Mouse (Mus musculus): ENCODE data around the gene Gm14180. TPM values are rescaled to one million over a fixed set of nuclear protein-coding genes. Genes with fewer than 3 reads are reported as not detected.
"Not testable (repeated sequence)": the region's sequence is repeated elsewhere in the genome, so short reads cannot be mapped to it uniquely, and the experiment has no call there.

The Gm14180 gene
- total RNA-seq (2018; cell fraction: chromatin; rRNA removed), result not detected
- total RNA-seq (2018; cell fraction: cytosol; rRNA removed), result not detected
- total RNA-seq (2018; cell fraction: nucleus; rRNA removed), result not detected
- polyA plus RNA-seq (2018), result not detected in 3 replicates

GRCm38 (mm10) chr11:99734190-99734589 is at the start of gene Gm14180:
TSS of gene Gm14180 (minus strand) at chr11:99734290.
- no peak within 1 kb of the TSS for H3K27ac ChIP-seq
- H3K79me2 ChIP-seq (ENCODE audit: inconsistent target), result no peaks in the 10 kb centered on the region
- no peak within 1 kb of the TSS for H3K4me3 ChIP-seq (ENCODE audit: inconsistent target)
- WGBS (ENCODE audit: missing documents), result 66% methylated on average over 2 of the region's 2 CpGs
- no peaks in the 10 kb centered on the region for H3K36me3 ChIP-seq (ENCODE audit: inconsistent target)

- H3K79me2 ChIP-seq (ENCODE audit: inconsistent target), result no peaks in the 10 kb centered on the region
- H3K36me3 ChIP-seq (ENCODE audit: inconsistent target), result no peaks in the 10 kb centered on the region
- no peak within 1 kb of the TSS for H3K4me3 ChIP-seq (ENCODE audit: inconsistent target)
- H3K27ac ChIP-seq, result no peak within 1 kb of the TSS
- WGBS (ENCODE audit: missing documents), result 96% methylated on average over 2 of the region's 2 CpGs
Measured at GRCm38 (mm10) chr11:99780604-99781003, 46.5 kb upstream of the Gm14180 start, which contains the start of gene Krtap4-8. TSS of gene Krtap4-8 (minus strand) at chr11:99780704.

- Histone ChIP-seq H3K79me2 (ENCODE audit: inconsistent target) (no peaks in the 10 kb centered on the region), H3K4me3 (ENCODE audit: inconsistent target) (no peak overlapping the region), H3K27ac (no peak overlapping the region), H3K36me3 (ENCODE audit: inconsistent target) (no peaks in the 10 kb centered on the region)
- 67% methylated on average over 7 of the region's 7 CpGs for WGBS (ENCODE audit: missing documents)
Measured at GRCm38 (mm10) chr11:99778401-99778800, 44.3 kb upstream of the Gm14180 start.

GRCm38 (mm10) chr11:99772813-99773212 is 38.7 kb upstream of the Gm14180 start, which contains the start of gene Gm11595:
TSS of gene Gm11595 (minus strand) at chr11:99772913.
- not testable (repeated sequence) for H3K79me2 ChIP-seq (ENCODE audit: inconsistent target); H3K27ac ChIP-seq; H3K36me3 ChIP-seq (ENCODE audit: inconsistent target); H3K4me3 ChIP-seq (ENCODE audit: inconsistent target)

GRCm38 (mm10) chr11:99768410-99768809 is 34.3 kb upstream of the Gm14180 start:
- H3K36me3 ChIP-seq (ENCODE audit: inconsistent target), result no peaks in the 10 kb centered on the region
- no peak overlapping the region for H3K4me3 ChIP-seq (ENCODE audit: inconsistent target)
- WGBS (ENCODE audit: missing documents), result 82% methylated on average over 2 of the region's 2 CpGs
- no peak overlapping the region for H3K27ac ChIP-seq
- H3K79me2 ChIP-seq (ENCODE audit: inconsistent target), result no peaks in the 10 kb centered on the region

GRCm38 (mm10) chr11:99758877-99759276 is 24.8 kb upstream of the Gm14180 start:
- WGBS (ENCODE audit: missing documents), result 92% methylated on average over 1 of the region's 1 CpGs
- no peaks in the 10 kb centered on the region for H3K79me2 ChIP-seq (ENCODE audit: inconsistent target)
- no peaks in the 10 kb centered on the region for H3K36me3 ChIP-seq (ENCODE audit: inconsistent target)
- no peak overlapping the region for H3K27ac ChIP-seq
- H3K4me3 ChIP-seq (ENCODE audit: inconsistent target), result no peak overlapping the region

- Histone ChIP-seq H3K4me3 (ENCODE audit: inconsistent target) (no peak overlapping the region), H3K36me3 (ENCODE audit: inconsistent target) (no peaks in the 10 kb centered on the region), H3K27ac (no peak overlapping the region), H3K79me2 (ENCODE audit: inconsistent target) (no peaks in the 10 kb centered on the region)
- WGBS (ENCODE audit: missing documents), result 81% methylated on average over 3 of the region's 3 CpGs
Measured at GRCm38 (mm10) chr11:99743985-99744384, 9.9 kb upstream of the Gm14180 start.

- Histone ChIP-seq H3K4me3 (ENCODE audit: inconsistent target) (no peak overlapping the region), H3K79me2 (ENCODE audit: inconsistent target) (no peaks in the 10 kb centered on the region), H3K36me3 (ENCODE audit: inconsistent target) (no peaks in the 10 kb centered on the region), H3K27ac (no peak overlapping the region)
- 81% methylated on average over 2 of the region's 2 CpGs for WGBS (ENCODE audit: missing documents)
Measured at GRCm38 (mm10) chr11:99724061-99724460, 10.0 kb downstream of the Gm14180 start.

GRCm38 (mm10) chr11:99718759-99719158 is 15.3 kb downstream of the Gm14180 start:
- H3K27ac ChIP-seq, result no peak overlapping the region
- WGBS (ENCODE audit: missing documents), result 80% methylated on average over 1 of the region's 1 CpGs
- H3K4me3 ChIP-seq (ENCODE audit: inconsistent target), result no peak overlapping the region
- H3K79me2 ChIP-seq (ENCODE audit: inconsistent target), result no peaks in the 10 kb centered on the region
- H3K36me3 ChIP-seq (ENCODE audit: inconsistent target), result no peaks in the 10 kb centered on the region

GRCm38 (mm10) chr11:99690463-99690862 is 43.6 kb downstream of the Gm14180 start, which contains the start of gene Gm14190:
TSS of gene Gm14190 (minus strand) at chr11:99690740.
- Histone ChIP-seq H3K36me3 (ENCODE audit: inconsistent target) (no peaks in the 10 kb centered on the region), H3K4me3 (ENCODE audit: inconsistent target) (no peak within 1 kb of the TSS), H3K27ac (no peak within 1 kb of the TSS), H3K79me2 (ENCODE audit: inconsistent target) (no peaks in the 10 kb centered on the region)
- 94% methylated on average over 1 of the region's 1 CpGs for WGBS (ENCODE audit: missing documents)

GRCm38 (mm10) chr11:99685235-99685634 is 48.9 kb downstream of the Gm14180 start:
- H3K4me3 ChIP-seq (ENCODE audit: inconsistent target); H3K36me3 ChIP-seq (ENCODE audit: inconsistent target); H3K79me2 ChIP-seq (ENCODE audit: inconsistent target); H3K27ac ChIP-seq: not testable (repeated sequence)
- WGBS (ENCODE audit: missing documents), result 91% methylated on average over 1 of the region's 1 CpGs

Other genes with a start within 250 kb of the Gm14180 start
- not detected in 3 replicates for gene Krt23, start 241.2 kb downstream of the Gm14180 start, polyA plus RNA-seq (2018)
- not detected in 3 replicates for gene Krt39, start 213.0 kb downstream of the Gm14180 start, polyA plus RNA-seq (2018)
- gene Krt40, start 191.1 kb downstream of the Gm14180 start, polyA plus RNA-seq (2018), result not detected in 3 replicates
- not detected in 3 replicates for gene Krtap3-3, start 183.4 kb downstream of the Gm14180 start, polyA plus RNA-seq (2018)
- not detected in 3 replicates for gene Krtap3-2, start 177.4 kb downstream of the Gm14180 start, polyA plus RNA-seq (2018)
- not detected in 3 replicates for gene Gm11939, start 174.8 kb downstream of the Gm14180 start, polyA plus RNA-seq (2018)
- not detected in 3 replicates for gene Krtap3-1, start 167.7 kb downstream of the Gm14180 start, polyA plus RNA-seq (2018)
- gene Krtap1-5, start 153.3 kb downstream of the Gm14180 start, polyA plus RNA-seq (2018), result not detected in 3 replicates
- gene Krtap1-4, start 150.6 kb downstream of the Gm14180 start, polyA plus RNA-seq (2018), result not detected in 3 replicates
- not detected in 3 replicates for gene Krtap1-3, start 143.0 kb downstream of the Gm14180 start, polyA plus RNA-seq (2018)
- not detected in 3 replicates for gene Krtap9-3, start 136.2 kb downstream of the Gm14180 start, polyA plus RNA-seq (2018)
- gene Gm11938, start 131.0 kb downstream of the Gm14180 start, polyA plus RNA-seq (2018), result not detected in 3 replicates
- gene Gm11937, start 124.1 kb downstream of the Gm14180 start, polyA plus RNA-seq (2018), result not detected in 3 replicates
- gene Krtap2-4, start 119.4 kb downstream of the Gm14180 start, polyA plus RNA-seq (2018), result not detected in 3 replicates
- not detected in 3 replicates for gene Gm11562, start 113.9 kb downstream of the Gm14180 start, polyA plus RNA-seq (2018)
- not detected in 3 replicates for gene Krtap4-1, start 106.1 kb downstream of the Gm14180 start, polyA plus RNA-seq (2018)
- gene Krtap4-2, start 99.2 kb downstream of the Gm14180 start, polyA plus RNA-seq (2018), result not detected in 3 replicates
- gene Krtap4-7, start 90.2 kb downstream of the Gm14180 start, polyA plus RNA-seq (2018), result not detected in 3 replicates
- gene Gm11555, start 84.1 kb downstream of the Gm14180 start, polyA plus RNA-seq (2018), result not detected in 3 replicates
- not detected in 3 replicates for gene Gm11563, start 75.3 kb downstream of the Gm14180 start, polyA plus RNA-seq (2018)
- gene Krtap4-6, start 68.3 kb downstream of the Gm14180 start, polyA plus RNA-seq (2018), result not detected in 3 replicates
- not detected in 3 replicates for gene Gm14190, start 43.5 kb downstream of the Gm14180 start, polyA plus RNA-seq (2018)
- gene Gm11595, start 38.6 kb upstream of the Gm14180 start, polyA plus RNA-seq (2018), result not detected in 3 replicates
- gene Krtap4-8, start 46.4 kb upstream of the Gm14180 start, polyA plus RNA-seq (2018), result not detected in 3 replicates
- not detected in 3 replicates for gene Krtap4-9, start 50.9 kb upstream of the Gm14180 start, polyA plus RNA-seq (2018)
- gene Gm11596, start 59.2 kb upstream of the Gm14180 start, polyA plus RNA-seq (2018), result not detected in 3 replicates
- gene Gm11569, start 64.6 kb upstream of the Gm14180 start, polyA plus RNA-seq (2018), result not detected in 3 replicates
- not detected in 3 replicates for gene Gm11554, start 70.2 kb upstream of the Gm14180 start, polyA plus RNA-seq (2018)
- gene Krtap4-13, start 75.6 kb upstream of the Gm14180 start, polyA plus RNA-seq (2018), result not detected in 3 replicates
- gene Gm11564, start 81.4 kb upstream of the Gm14180 start, polyA plus RNA-seq (2018), result not detected in 3 replicates
- gene 2300003K06Rik, start 103.8 kb upstream of the Gm14180 start, polyA plus RNA-seq (2018), result not detected in 3 replicates
- gene Krtap4-16, start 117.3 kb upstream of the Gm14180 start, polyA plus RNA-seq (2018), result not detected in 3 replicates
- not detected in 3 replicates for gene Gm11568, start 123.6 kb upstream of the Gm14180 start, polyA plus RNA-seq (2018)
- gene Gm11559, start 130.2 kb upstream of the Gm14180 start, polyA plus RNA-seq (2018), result not detected in 3 replicates
- gene Krtap9-1, start 139.1 kb upstream of the Gm14180 start, polyA plus RNA-seq (2018), result not detected in 3 replicates
- gene Gm11567, start 144.9 kb upstream of the Gm14180 start, polyA plus RNA-seq (2018), result not detected in 3 replicates
- gene Krtap31-1, start 173.6 kb upstream of the Gm14180 start, polyA plus RNA-seq (2018), result not detected in 3 replicates
- not detected in 3 replicates for gene Gm11565, start 180.5 kb upstream of the Gm14180 start, polyA plus RNA-seq (2018)
- gene Krtap31-2, start 202.0 kb upstream of the Gm14180 start, polyA plus RNA-seq (2018), result not detected in 3 replicates
- gene Krtap9-5, start 214.2 kb upstream of the Gm14180 start, polyA plus RNA-seq (2018), result not detected in 3 replicates
- gene Krtap29-1, start 244.8 kb upstream of the Gm14180 start, polyA plus RNA-seq (2018), result not detected in 3 replicates

All from macrophage (primary cell).